Mouse (Mus musculus) left cerebral cortex, adult 8-10 months (tissue): ENCODE measurements around the gene Dcaf17. TPM values are rescaled to one million over a fixed set of nuclear protein-coding genes. Genes with fewer than 3 reads are reported as not detected.

Experiments
- DNase-seq, 2 experiments: peaks; one replicate each; pipeline ENCODE4 v3.0.0; 2022; ENCODE audit warnings: low spot score in 2 of 2
- total RNA-seq, 4 experiments: library from RNA; stranded (reverse); gene quantifications; 2 replicates each; pipeline ENCODE4 v1.2.4; 2022

Gene Dcaf17
- total RNA-seq, 4 experiments from 2014 or later: 12.3 to 17.6 (median 14.5) TPM

- no peak for DNase-seq
Observed at GRCm38 (mm10) chr2:71117797-71118708, 62.9 kb downstream of the Dcaf17 start, which contains the start of gene Cybrd1. Gene Cybrd1 (plus strand): TSS chr2:71117923.

- DNase-seq: peak in 1 of 2 experiments; percentile 52
Observed at GRCm38 (mm10) chr2:71120844-71121243, 65.7 kb downstream of the Dcaf17 start.

GRCm38 (mm10) chr2:71121406-71121805, 66.3 kb downstream of the Dcaf17 start:
- no peak for DNase-seq

- no peak for DNase-seq
Observed at GRCm38 (mm10) chr2:71122268-71123029, 67.3 kb downstream of the Dcaf17 start.

GRCm38 (mm10) chr2:71123591-71123990, 68.5 kb downstream of the Dcaf17 start:
- no peak for DNase-seq

- no peak for DNase-seq
Observed at GRCm38 (mm10) chr2:71127779-71128534, 72.8 kb downstream of the Dcaf17 start.

GRCm38 (mm10) chr2:71130366-71130765, 75.2 kb downstream of the Dcaf17 start:
- DNase-seq: no peak

GRCm38 (mm10) chr2:71131866-71132496, 76.9 kb downstream of the Dcaf17 start:
- DNase-seq: no peak

- DNase-seq: no peak
Observed at GRCm38 (mm10) chr2:71134041-71134505, 78.9 kb downstream of the Dcaf17 start.

- no peak for DNase-seq
Observed at GRCm38 (mm10) chr2:71134836-71135235, 79.7 kb downstream of the Dcaf17 start.

- DNase-seq: no peak
Observed at GRCm38 (mm10) chr2:71140622-71141021, 85.5 kb downstream of the Dcaf17 start.

GRCm38 (mm10) chr2:71142410-71142809, 87.3 kb downstream of the Dcaf17 start:
- no peak for DNase-seq

GRCm38 (mm10) chr2:71145853-71146252, 90.7 kb downstream of the Dcaf17 start:
- DNase-seq: no peak

GRCm38 (mm10) chr2:71146266-71146665, 91.1 kb downstream of the Dcaf17 start:
- no peak for DNase-seq

GRCm38 (mm10) chr2:71147816-71148215, 92.7 kb downstream of the Dcaf17 start:
- DNase-seq: no peak

Other genes with a start within 250 kb of the Dcaf17 start
- gene Tlk1, start 229.6 kb upstream of the Dcaf17 start, total RNA-seq: 100 to 1,000 TPM in 1 of 4 experiments, 10 to 100 TPM in 3; 90.1 to 104 (median 97.0) TPM
- gene Mettl8, start 255 bp downstream of the Dcaf17 start, total RNA-seq: 10 to 100 TPM; 12.0 to 16.6 (median 14.0) TPM
- gene Cybrd1, start 62.6 kb downstream of the Dcaf17 start, total RNA-seq: 1 to 10 TPM in 3 of 4 experiments, under 1 TPM in 1; 0.93 to 2.9 (median 1.5) TPM
- 100 to 1,000 TPM; 119 to 130 (median 126) TPM for gene Dync1i2, start 156.4 kb downstream of the Dcaf17 start, total RNA-seq